Mouse (Mus musculus) 416B (cell line): Measurements from ENCODE around the gene Sirt6.
A peak's percentile ranks its signal among the peaks of the same experiment; 100 is the strongest.

Source experiments
- DNase-seq: peaks from one replicate; pipeline ENCODE4 v3.0.0; 2011; ENCODE audit warnings: low read depth

The Sirt6 gene

DNA sequence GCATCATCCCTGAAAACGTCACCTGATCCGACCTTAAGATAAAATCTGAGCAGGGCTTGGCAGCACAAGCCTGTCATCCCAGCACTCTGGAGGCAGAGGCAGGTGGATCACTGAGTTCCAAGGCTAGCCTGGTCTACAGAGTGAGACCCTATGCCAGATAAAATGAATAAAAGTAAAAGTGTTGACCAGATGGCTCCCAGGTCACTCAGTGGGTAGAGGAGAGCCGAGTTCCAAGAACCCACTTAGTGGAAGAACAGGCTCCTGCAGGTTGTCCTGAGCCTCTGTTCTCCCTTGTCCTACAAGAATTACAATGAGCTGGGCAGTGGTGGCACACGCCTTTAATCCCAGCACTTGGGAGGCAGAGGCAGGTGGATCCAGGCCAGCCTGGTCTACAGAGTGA lies 34.4 kb downstream of the Sirt6 start:
- no peak for DNase-seq

DNA sequence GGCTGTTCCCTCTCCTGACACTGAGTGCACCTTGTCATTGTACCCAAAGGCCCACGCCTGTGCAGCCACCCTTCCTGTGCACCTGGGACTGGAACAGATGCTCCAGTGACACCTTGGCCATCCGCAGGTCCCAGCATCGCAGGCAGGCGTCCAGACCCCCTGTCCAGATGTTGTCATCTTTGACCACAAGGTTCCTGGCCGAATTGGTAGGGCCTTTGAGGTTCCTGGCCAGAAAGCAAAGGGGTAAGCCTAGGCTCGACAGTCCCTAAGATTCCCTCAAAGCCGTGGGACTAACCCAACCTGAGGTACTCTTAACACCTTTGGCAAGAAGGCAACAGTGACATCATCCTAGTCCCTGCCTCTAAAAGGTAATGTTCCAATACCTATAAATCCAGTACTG lies 35.0 kb downstream of the Sirt6 start:
- DNase-seq = no peak

DNA sequence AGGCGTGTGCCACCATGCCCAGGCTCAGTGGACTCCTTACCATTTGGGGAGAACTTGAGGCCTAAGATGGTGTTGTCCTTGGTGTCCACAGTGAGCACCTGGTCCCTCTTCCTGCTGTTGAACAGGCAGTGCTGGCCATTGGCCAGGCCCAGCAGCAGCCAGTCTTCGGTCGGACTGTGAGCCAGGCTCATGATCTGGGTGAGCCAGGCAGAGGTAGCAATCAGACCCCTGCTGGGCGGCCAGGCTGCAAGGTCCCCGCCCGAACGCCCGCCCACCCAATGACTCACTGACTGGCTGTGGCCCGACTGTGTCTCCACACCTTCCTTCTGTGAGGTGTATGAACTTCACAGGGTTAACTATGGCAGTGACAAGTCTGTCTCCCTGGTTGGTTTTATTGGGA lies 35.8 kb downstream of the Sirt6 start:
- DNase-seq = no peak

DNA sequence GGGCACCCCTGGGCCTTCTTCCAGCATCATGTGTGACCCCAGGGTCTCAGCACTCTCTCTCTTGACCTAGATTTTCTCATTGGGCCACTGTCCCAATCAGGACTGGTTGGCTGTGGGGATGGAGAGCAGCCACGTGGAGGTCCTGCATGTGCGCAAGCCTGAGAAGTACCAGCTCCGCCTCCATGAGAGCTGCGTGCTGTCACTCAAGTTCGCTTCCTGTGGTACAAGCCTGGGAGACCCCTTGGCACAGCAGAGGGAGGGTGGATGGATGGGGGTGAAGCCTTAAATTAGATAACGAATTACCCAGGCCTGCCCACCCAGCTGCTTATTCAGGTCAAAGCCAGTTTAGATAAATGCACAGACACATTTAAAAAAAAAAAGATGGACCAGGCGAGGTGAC lies 38.9 kb downstream of the Sirt6 start:
- DNase-seq = no peak

DNA sequence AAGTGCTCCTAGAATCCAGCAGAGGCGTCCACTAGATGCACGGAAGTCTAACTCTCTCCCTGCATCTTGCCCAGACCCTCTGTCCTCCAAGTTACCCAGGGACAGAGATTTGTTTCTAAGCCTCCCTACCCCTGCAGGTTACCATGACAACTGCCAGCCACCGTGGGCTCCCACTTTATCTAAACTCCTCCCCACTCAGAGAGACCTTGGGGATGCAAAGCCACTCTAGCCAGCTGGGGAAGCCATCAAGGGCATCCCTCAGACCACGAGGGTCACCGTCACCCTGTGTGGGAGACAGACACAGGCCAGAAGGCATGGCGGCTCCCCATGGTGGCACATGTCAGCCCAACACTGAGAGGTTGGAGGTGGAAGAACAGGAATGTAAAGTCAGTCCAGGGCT lies 44.2 kb downstream of the Sirt6 start:
- no peak for DNase-seq

DNA sequence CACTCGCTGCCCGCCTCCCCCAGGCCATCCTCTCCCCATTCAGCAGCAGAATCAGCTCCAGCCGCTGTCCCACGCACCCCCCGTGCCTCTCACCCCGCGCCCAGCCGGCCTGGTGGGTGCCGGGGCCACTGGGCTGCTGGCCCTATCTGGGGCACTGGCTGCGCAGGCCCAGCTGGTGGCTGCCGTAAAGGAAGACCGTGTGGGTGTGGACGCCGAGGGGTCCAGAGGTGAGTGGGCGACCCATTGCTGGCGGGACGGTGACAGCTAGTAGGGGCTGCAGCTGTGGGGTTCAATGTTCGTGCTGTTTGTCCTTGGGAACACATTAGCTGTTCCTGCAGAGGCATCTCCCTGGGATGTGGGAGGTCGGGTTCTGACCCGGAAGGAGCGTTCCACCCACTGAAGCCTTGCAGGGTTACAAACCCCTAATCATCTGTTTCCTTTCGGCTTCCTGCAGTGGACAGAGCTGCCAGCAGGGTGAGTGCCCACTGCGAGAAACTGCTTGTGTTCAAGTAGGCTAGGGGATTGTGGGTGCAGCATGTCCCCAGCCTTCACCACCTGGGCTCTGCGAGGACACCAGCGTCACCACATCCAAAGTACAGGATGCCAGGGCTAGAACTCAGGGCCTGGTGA lies 47.0 kb downstream of the Sirt6 start:
- DNase-seq = peak; percentile 91

DNA sequence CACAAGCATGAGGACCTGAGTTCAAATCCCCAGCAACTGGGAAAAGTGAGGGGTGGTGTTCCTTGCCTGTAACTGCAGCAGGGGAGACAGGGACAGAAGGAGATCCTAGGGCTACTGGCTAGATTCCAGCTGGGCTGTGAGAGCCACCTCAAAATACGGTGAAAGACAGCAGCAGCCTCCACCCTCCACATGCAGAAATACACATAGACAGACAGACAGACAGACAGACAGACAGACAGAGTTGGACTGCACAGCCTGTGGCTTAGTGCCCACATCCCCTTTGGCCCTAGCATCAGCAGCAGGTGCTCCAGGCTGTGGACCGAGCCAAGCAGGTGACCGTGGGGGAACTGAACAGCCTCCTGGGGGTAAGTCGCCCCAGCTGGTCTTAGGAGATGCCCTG lies 47.6 kb downstream of the Sirt6 start:
- peak; percentile 50 for DNase-seq

DNA sequence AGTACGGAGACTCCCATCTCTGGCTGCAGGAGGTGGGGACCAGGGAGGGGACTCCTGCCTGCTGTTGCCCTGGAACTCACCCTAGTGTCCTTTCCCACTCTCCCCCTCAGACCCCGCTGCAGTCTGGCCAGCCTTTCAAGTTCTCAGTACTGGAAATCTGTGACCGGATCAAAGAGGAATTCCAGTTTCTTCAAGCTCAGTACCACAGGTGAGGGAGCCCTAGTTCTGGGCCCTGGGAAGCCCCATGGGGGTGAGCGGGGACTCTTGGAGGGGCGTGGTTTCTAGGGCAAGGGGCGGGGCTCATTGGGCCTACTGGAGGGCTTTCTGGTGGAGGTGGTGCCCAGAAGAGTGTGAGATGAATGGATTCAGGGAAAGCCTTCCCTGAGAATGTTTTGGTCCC lies 51.9 kb downstream of the Sirt6 start:
- DNase-seq = no peak

DNA sequence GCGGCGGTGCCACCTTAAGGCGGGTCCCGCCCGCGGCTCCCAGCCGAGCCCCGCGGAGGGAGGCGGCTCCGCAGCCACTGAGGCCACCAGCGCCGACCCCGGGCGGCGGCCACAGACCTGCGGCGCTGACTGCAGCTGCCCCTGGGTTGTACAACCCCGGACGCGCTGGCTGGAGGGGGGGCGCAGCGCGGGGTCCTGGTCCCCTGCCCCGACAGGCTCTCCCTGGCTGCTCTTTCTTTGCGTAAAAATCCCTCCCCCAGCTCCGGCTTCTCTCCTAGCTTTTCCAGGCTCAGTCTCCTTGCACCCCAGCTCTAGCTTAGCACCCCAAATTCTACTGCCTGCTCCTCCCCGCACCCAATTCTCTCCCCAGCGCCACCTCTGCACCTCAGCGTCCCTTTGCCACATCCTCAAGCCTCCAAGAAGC lies 52.4 kb downstream of the Sirt6 start:
- no peak for DNase-seq

DNA sequence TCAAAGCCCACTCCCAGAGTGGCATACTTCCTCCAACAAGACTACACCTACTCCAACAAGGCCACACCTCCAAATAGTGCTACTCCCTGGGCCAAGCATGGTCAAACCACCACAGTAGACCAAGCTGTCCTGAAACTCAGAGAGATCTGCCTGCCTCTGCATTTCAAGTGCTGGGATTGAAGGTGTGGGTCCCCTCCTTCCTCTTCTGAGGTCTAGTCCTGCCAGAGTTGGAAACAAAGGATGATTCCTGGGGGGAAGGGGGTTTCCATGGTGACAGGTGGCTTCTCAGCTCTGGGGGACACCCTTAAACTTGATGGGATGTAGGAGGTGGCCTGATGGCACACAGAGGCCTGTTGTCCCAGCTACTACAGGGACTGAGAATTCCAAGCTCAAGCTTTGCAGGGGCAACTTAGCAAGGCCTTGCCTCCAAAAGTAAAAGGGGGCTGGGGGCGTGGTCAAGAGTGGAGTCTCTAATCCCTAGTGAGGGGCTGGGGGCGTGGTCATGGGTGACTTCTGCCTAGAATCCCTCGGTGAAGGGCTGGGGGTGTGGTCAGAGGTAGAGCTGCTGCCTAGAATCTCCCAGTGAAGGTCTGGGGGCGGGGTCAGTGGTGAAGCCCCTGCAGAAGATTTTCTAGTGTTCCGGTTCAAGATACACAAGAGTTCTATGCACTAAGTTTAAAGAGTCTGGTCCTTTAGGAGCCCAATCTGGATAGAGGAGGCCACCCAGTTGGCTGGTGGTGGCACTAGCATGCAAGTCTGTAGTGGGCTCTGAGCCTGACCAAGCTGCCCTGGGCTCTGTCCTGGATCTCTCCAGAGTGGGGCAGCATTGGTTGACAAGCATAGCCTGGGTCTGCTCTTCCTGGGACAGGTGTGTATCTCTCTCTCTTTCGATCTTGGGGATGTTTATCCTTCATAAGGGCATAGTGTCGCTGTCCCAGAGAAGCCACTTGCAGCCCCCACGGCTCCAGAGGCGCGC lies 53.2 kb downstream of the Sirt6 start, which contains the start of gene Tle2:
Gene Tle2, plus strand, starts transcription at position 481 of the 976 bp plus-strand sequence.
- no peak for DNase-seq

DNA sequence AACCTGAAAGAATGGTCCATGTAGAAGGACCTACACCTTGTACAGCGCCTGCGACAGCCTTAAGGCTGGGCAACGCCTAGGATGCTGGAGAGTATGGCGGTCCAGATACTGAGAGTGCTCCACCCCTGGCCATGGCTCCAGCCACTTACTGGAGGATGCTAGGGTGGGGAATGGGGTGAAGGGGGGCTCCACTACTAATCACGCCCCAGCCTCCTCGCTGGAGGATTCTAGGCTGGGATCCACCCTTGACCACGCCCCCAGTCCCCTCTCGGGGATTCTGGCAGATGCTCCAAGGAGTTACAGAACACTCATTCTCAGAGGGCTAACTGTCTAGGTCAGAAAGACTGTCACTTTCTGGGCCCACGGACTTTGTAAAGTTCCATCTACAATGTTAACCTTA lies 54.6 kb downstream of the Sirt6 start:
- no peak for DNase-seq

DNA sequence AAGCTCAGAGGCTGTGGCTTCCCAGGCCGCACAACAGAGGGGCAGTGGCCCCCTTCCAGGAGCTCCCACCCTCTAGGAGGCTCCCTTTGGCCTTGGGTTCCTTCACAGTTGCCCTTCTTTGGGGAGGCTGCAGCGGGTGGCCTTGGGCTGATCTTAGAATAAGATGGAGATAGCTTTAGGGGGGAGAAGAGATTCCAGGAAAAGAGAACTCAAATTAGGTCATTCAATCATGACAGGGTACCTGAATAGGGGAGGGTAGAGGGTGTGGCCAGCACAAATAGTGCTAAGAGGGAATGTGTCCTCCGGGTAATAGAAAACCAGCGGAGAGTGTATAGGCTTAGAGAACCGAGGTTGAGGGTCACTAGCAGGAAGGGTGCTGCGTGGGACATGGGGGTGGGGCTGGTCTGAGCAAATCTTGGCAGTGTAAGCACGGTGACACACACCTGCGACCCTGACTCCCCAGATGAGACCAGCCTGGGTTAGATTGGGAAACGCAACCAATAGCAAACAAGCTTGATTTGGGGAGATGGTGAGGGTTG lies 55.4 kb downstream of the Sirt6 start:
- DNase-seq = no peak
